Mouse (Mus musculus): ENCODE measurements around the gene Trmt1. TPM values are rescaled to one million over a fixed set of nuclear protein-coding genes. Genes with fewer than 3 reads are reported as not detected.

The Trmt1 gene
- total RNA-seq, 2 experiments from 2014 or later, result 109 to 113 TPM

DNA sequence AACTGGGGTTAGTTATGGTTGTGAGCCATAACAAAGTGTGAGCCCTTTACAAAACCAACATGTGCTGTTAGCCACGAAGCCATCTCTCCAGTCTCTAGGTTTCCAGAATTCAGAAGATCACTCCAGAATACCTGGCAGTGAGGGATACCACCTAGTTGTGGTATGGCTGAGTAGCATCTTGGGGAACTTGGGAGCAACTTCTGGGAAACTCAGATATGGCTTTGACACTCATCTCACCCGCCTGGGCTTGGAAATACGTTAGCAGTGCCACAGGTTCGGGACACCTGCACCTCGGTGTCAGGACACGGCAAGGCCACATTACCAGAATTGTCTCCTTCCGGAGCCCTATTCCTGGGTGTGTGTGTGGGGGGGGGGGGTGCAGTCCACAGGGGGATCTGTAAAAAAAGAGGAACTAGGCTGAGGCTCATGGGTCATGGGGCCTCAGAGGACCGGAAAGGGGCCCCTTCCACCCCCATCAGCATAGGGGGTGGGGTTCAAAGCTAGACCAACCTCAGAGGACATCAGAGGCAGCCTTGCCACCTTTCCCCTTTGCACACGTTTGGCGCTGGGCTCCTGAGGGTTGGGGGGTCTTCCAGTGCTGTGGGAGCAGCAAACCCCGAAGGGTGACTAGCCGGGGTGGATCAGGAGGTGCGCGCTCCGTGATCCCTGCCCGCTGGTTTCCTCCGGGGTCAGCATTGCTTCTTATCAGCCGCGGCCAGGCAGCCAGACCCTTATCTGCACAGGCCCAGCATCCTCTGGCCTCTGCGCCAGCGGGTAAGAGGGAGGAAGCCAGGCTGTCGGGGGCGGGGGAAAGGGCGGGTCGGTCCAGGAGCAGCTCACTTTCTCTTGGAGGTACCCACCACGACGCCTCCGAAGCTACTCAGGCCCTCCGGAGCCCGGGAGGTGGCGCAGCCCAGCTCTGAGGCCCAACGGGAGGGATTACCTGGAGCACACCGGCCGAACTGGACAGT, 15.1 kb downstream of the Trmt1 start, which contains the start of gene Lyl1:
Gene Lyl1 (plus strand): TSS at position 517 of the 971 bp plus-strand sequence.
- no peak for DNase-seq (ENCODE audit: low spot score in 2 of 2)
- Histone ChIP-seq H3K4me3 (peak within 1 kb of the TSS; percentile 37), H3K27ac (peak within 1 kb of the TSS; percentile 85)
- peak; percentile 43; the same call in 1 of the 2 replicates for TF ChIP-seq CTCF (conservative IDR thresholded peaks at IDR 0.05)

DNA sequence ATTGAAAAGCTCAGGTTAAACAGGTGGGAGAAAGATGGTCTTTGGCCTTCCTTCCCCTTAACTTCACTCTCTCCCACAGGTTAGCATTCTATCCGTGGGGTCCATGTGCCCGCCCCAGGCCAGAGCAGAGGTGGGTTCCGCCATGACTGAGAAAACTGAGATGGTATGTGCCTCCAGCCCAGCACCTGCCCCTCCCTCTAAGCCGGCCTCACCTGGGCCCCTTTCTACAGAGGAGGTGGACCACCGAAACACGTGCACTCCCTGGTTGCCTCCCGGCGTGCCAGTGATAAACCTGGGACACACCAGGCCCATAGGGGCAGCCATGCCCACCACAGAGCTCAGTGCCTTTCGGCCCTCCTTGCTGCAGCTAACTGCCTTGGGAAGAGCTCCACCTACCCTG, 16.5 kb downstream of the Trmt1 start:
- Histone ChIP-seq H3K4me3 (peak overlapping the region; percentile 37), H3K27ac (peak overlapping the region; percentile 85)
- DNase-seq (ENCODE audit: low spot score in 2 of 2), result no peak
- no peak for TF ChIP-seq CTCF (conservative IDR thresholded peaks at IDR 0.05)

- no peak for DNase-seq (ENCODE audit: low spot score in 2 of 2)
- Histone ChIP-seq H3K27ac (peak overlapping the region; percentile 85), H3K4me3 (no peak overlapping the region)
- TF ChIP-seq CTCF (conservative IDR thresholded peaks at IDR 0.05), result no peak
These were observed 16.9 kb downstream of the Trmt1 start for GRCm38 (mm10) chr8:84702963-84703465.

- Histone ChIP-seq H3K4me3 (peak overlapping the region; percentile 24; the same call in 1 of the 2 replicates), H3K27ac (peak overlapping the region; percentile 85)
- no peak for TF ChIP-seq CTCF (conservative IDR thresholded peaks at IDR 0.05)
- no peak for DNase-seq (ENCODE audit: low spot score in 2 of 2)
These were observed 17.6 kb downstream of the Trmt1 start for GRCm38 (mm10) chr8:84703466-84704249.

DNA sequence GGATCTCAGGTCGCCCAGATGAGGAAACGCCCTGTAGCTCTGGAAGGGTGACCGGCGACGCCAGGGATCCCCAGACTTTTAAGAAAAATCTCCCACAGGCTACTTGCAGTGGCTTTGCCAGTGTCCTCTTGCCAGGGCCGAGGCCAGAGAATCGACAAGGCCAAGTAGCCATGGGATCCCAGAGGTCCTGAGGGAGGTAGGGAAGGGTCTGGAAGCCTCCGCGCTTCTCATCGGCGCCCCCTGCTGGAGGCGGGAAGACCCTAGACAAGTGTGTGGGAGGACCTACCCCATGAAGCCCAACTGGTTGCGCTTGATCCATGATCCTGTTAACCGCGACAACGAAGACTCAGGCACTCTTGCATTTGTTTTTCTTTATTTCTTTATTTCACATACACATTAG, 18.2 kb downstream of the Trmt1 start:
- peak; percentile 76 to 77 for DNase-seq (ENCODE audit: low spot score in 2 of 2)
- peak overlapping the region; percentile 85 for H3K27ac ChIP-seq
- peak; percentile 92 for TF ChIP-seq CTCF (conservative IDR thresholded peaks at IDR 0.05)
- peak overlapping the region; percentile 24; the same call in 1 of the 2 replicates for H3K4me3 ChIP-seq

- no peak for DNase-seq (ENCODE audit: low spot score in 2 of 2)
- H3K27ac ChIP-seq, result peak overlapping the region; percentile 85
- no peak for TF ChIP-seq CTCF (conservative IDR thresholded peaks at IDR 0.05)
- H3K4me3 ChIP-seq, result peak overlapping the region; percentile 30
These were observed 19.0 kb downstream of the Trmt1 start for GRCm38 (mm10) chr8:84704867-84705831.

DNA sequence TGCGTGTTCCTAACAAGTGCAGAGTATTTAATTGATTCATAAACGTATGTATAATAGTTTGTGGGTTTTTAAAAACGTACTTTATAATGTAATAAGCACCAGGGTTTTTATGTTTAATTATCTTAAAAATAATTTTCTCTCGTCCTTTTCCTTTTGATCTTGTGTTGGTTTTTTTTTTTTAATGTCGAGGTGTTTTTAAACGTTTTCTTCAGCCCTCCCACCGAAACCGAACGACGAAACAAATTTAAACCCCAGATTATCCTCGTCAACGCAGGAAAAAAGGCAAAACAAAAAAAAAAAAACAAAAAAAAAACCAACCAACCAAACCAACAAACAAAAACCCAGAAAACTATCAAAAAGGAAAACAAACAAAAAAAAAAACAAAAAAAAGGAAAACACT, 19.9 kb downstream of the Trmt1 start:
- no peak for DNase-seq (ENCODE audit: low spot score in 2 of 2)
- peak overlapping the region; percentile 85 for H3K27ac ChIP-seq
- TF ChIP-seq CTCF (conservative IDR thresholded peaks at IDR 0.05), result no peak
- peak overlapping the region; percentile 30 for H3K4me3 ChIP-seq

DNA sequence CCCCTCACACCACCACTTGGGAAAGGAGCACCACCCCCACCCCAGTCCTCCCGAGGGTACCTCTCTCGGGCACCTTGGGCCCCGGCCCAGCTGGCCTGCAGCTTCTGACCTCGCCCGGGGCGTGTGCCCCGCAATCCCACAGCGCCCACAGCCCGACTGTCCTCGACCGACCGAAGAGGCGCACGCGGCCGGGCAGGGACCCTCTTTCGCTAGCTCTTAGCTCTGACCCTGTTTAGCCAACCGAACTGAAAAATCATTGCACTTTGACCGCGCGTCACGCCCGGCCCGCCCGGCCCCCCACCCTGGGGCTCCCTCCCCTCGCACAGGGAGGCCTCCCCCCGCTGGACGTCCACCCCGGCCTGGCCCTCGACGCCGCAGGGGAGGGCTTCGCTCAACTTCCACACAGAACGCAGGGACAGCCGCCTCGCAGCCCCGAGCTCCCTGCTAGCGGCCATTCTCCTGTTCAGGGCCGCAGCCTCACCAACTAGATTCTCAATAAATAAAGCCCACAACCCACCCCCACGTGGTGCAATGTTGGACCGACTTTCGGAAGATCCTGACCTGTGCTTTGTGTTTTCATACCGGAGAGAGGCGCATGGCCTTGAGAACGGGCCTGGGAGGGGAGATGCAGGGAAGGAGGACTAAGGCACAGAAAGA, 20.6 kb downstream of the Trmt1 start:
- peak overlapping the region; percentile 85 for H3K27ac ChIP-seq

DNA sequence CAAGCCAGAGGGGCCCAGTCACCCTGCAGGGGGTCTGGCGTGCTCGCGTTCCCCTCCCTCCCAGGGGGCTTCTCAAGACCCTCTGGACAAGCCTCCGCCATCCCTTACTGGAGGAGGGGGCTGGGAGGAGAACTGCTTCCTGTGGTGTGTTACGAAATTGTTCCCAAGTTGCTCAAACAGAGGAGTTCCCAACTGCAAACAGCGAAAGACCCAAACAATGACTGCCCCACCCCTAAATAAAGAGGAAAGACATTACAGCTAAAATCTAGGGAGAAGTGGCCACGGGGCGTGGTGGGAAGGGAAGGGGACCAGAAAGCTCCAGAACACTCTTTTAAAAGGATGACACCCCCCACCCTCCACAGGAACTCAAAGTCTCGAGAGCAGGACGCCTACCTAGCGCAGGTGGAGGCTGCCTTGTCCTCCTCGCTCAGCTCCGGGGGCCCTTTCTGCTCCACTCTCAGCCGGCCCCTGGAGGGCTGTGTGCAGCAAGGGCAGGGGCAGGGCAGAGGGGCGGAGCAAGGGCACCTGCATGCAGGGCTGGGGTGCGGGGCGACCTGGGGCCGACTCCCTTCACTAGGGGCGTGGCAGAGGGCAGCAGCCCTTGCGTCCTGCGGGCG, 21.3 kb downstream of the Trmt1 start:
- H3K4me3 ChIP-seq, result peak overlapping the region; percentile 31; the same call in 1 of the 2 replicates
- no peak for TF ChIP-seq CTCF (conservative IDR thresholded peaks at IDR 0.05)
- DNase-seq (ENCODE audit: low spot score in 2 of 2), result no peak
- H3K27ac ChIP-seq, result peak overlapping the region; percentile 85

More for the DNA sequence above, 20.6 kb downstream of the Trmt1 start:
- TF ChIP-seq CTCF (conservative IDR thresholded peaks at IDR 0.05), result no peak
- no peak for DNase-seq (ENCODE audit: low spot score in 2 of 2)
- peak overlapping the region; percentile 31 for H3K4me3 ChIP-seq

DNA sequence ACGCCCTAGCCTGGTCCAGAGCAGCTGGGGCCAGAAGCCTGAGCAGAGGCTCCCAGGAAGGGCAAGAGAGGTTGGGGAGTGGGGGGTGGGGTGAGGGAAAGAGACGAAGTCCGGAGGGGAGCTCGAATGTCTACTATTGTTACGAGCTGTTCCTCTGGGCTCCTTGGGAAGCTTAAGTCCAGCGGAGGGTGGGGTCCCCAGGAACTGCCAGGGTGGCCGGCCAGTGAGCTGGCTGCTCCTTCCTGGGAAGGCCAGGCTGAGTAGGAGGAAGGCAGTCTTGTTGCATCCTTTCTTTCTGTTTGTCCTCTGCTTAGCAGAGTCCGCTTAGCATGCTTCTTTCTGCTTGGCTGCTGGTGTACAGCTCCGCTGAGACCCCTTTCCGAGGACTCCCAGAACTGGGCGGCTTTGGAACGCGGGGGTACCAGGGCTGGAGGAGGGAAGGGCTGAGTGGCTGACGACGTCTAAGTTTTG, 22.0 kb downstream of the Trmt1 start:
- DNase-seq (ENCODE audit: low spot score in 2 of 2), result no peak
- Histone ChIP-seq H3K4me3 (no peak overlapping the region; the same call in 1 of the 2 replicates), H3K27ac (peak overlapping the region; percentile 85)
- no peak for TF ChIP-seq CTCF (conservative IDR thresholded peaks at IDR 0.05)
